Mouse (Mus musculus) CH12.LX (cell line): ENCODE data around the gene Cib2. TPM values are rescaled to one million over a fixed set of nuclear protein-coding genes. Genes with fewer than 3 reads are reported as not detected.
A peak's percentile ranks its signal among the peaks of the same experiment; 100 is the strongest.

Source experiments
- DNase-seq: peaks from one replicate; pipeline ENCODE4 v3.0.0-alpha.2; 2013; ENCODE audit errors: extremely low read depth
- H3K27ac ChIP-seq: 2 replicates; pipeline ENCODE4 v1.5.1; 2012; ENCODE audit warnings: low read depth, mild to moderate bottlenecking, control low read depth, moderate library complexity; ENCODE audit not compliant: insufficient read depth
- H3K27me3 ChIP-seq: replicated peaks from 2 replicates; pipeline ENCODE3; 2012; ENCODE audit warnings: inconsistent platforms
- H3K36me3 ChIP-seq, 2 experiments: replicated peaks in 1 of 2; 2 replicates each; pipeline versions ENCODE3 to v1.6.1; 2012; ENCODE audit warnings: inconsistent platforms in 1 of 2, low read length in 1 of 2, mild to moderate bottlenecking in 1 of 2, mixed read lengths in 1 of 2, moderate library complexity in 1 of 2; ENCODE audit not compliant: control insufficient read depth in 1 of 2, insufficient read depth in 1 of 2
- H3K4me1 ChIP-seq, 2 experiments: 2 replicates each; pipeline ENCODE4 v1.6.1; 2012; ENCODE audit warnings: inconsistent platforms in 1 of 2, moderate library complexity in 1 of 2; ENCODE audit not compliant: insufficient read depth in 2 of 2, control insufficient read depth in 1 of 2
- H3K4me2 ChIP-seq: 2 replicates; pipeline ENCODE4 v1.6.1; 2012; ENCODE audit warnings: low read depth, mild to moderate bottlenecking, control low read depth; ENCODE audit not compliant: poor library complexity, insufficient read depth, severe bottlenecking
- H3K4me3 ChIP-seq, 3 experiments: fragments of 150-350 bp in 1 of 3; sonication (generic) in 1 of 3; replicated peaks in 1 of 3; 2 replicates each; pipeline versions ENCODE3 to v1.5.1; 2011 to 2012; ENCODE audit warnings: low read depth in 2 of 3, low read length in 2 of 3, mild to moderate bottlenecking in 2 of 3, moderate library complexity in 2 of 3, control low read depth in 1 of 3, improper control_type of control experiment in 1 of 3, inconsistent platforms in 1 of 3, mixed read lengths in 1 of 3; ENCODE audit not compliant: poor library complexity in 1 of 3
- H3K79me2 ChIP-seq: replicated peaks from 2 replicates; pipeline ENCODE4 v1.6.1; 2012; ENCODE audit warnings: mild to moderate bottlenecking, moderate library complexity; ENCODE audit not compliant: control insufficient read depth, poor library complexity, insufficient read depth, severe bottlenecking; ENCODE audit errors: extremely low read depth
- H3K9ac ChIP-seq: 2 replicates; pipeline ENCODE4 v1.6.1; 2012; ENCODE audit warnings: low read depth, mild to moderate bottlenecking, control low read depth, moderate library complexity; ENCODE audit not compliant: insufficient read depth
- H3K9me3 ChIP-seq: replicated peaks from 2 replicates; pipeline ENCODE3; 2012; ENCODE audit warnings: low read length, inconsistent platforms, mixed read lengths
- BHLHE40 ChIP-seq: IDR thresholded peaks from 2 replicates; pipeline ENCODE4 v1.6.1; 2011; ENCODE audit warnings: mild to moderate bottlenecking, low read depth, low read length, improper control_type of control experiment
- CHD1 ChIP-seq: IDR thresholded peaks from 2 replicates; pipeline ENCODE4 v1.6.1; 2012; ENCODE audit warnings: low read depth, low read length, improper control_type of control experiment, inconsistent platforms
- E2F4 ChIP-seq: IDR thresholded peaks from 2 replicates; pipeline ENCODE4 v1.6.1; 2011; ENCODE audit warnings: low read depth, low read length, improper control_type of control experiment; ENCODE audit not compliant: insufficient replicate concordance
- ELF1 ChIP-seq: IDR thresholded peaks from 2 replicates; pipeline ENCODE4 v1.6.1; 2014; ENCODE audit warnings: low read depth, mild to moderate bottlenecking, inconsistent platforms, low read length, improper control_type of control experiment
- ETS1 ChIP-seq: conservative IDR thresholded peaks from 2 replicates; pipeline ENCODE4 v1.6.1; 2012; ENCODE audit warnings: low read depth, mild to moderate bottlenecking, inconsistent platforms, low read length, improper control_type of control experiment, moderate library complexity
- GABPA ChIP-seq: IDR thresholded peaks from 2 replicates; pipeline ENCODE4 v1.6.1; 2012; ENCODE audit warnings: low read depth, low read length, improper control_type of control experiment, inconsistent platforms; ENCODE audit not compliant: insufficient replicate concordance
- IRF4 ChIP-seq: IDR thresholded peaks from 2 replicates; pipeline ENCODE4 v1.6.1; 2014; ENCODE audit warnings: low read depth, mild to moderate bottlenecking, inconsistent platforms, low read length, improper control_type of control experiment
- JUND ChIP-seq: conservative IDR thresholded peaks from 2 replicates; pipeline ENCODE4 v1.6.1; 2011; ENCODE audit warnings: low read depth, low read length, improper control_type of control experiment
- MAFK ChIP-seq: IDR thresholded peaks from 2 replicates; pipeline ENCODE4 v1.6.1; 2011; ENCODE audit warnings: low read length, improper control_type of control experiment; ENCODE audit not compliant: insufficient replicate concordance
- MYC ChIP-seq: IDR thresholded peaks from 2 replicates; pipeline ENCODE4 v1.6.1; 2011; ENCODE audit warnings: low read depth, mild to moderate bottlenecking, improper control_type of control experiment, low read length
- POLR2AphosphoS2 ChIP-seq: IDR thresholded peaks from 2 replicates; pipeline ENCODE4 v1.6.1; 2011; ENCODE audit warnings: low read depth, low read length, improper control_type of control experiment
- TBP ChIP-seq: conservative IDR thresholded peaks from 2 replicates; pipeline ENCODE4 v1.6.1; 2011; ENCODE audit warnings: low read depth, low read length, improper control_type of control experiment
- USF1 ChIP-seq: IDR thresholded peaks from 2 replicates; pipeline ENCODE4 v1.6.1; 2014; ENCODE audit warnings: low read depth, mild to moderate bottlenecking, inconsistent platforms, low read length, improper control_type of control experiment
- ZC3H11A ChIP-seq: IDR thresholded peaks from 2 replicates; pipeline ENCODE4 v1.6.1; 2012; ENCODE audit warnings: low read depth, mild to moderate bottlenecking, inconsistent platforms, low read length, improper control_type of control experiment
- ZKSCAN1 ChIP-seq: IDR thresholded peaks from 2 replicates; pipeline ENCODE4 v1.6.1; 2012; ENCODE audit warnings: low read depth, inconsistent platforms, low read length, improper control_type of control experiment, borderline replicate concordance
- ZMIZ1 ChIP-seq: IDR thresholded peaks from 2 replicates; pipeline ENCODE4 v1.6.1; 2012; ENCODE audit warnings: low read depth, mild to moderate bottlenecking, inconsistent platforms, low read length, improper control_type of control experiment
- dilution Hi-C: fragments of 300-500 bp; cut with MboI; formaldehyde crosslinking; loops from 2 replicates; pipeline ENCODE4 v1.14.3; 2020; ENCODE audit warnings: low sequenced_read_pairs; ENCODE audit not compliant: extremely low pct_unique_long_range_greater_than_20kb, extremely low pct_ligation_motif_present
- in situ Hi-C: fragments of 300-500 bp; cut with MboI; formaldehyde crosslinking; loops from 3 replicates; pipeline ENCODE4 v1.14.3; 2019; ENCODE audit warnings: low sequenced_read_pairs, low pct_ligation_motif_present, low pct_unique_long_range_greater_than_20kb, mixed read lengths
- polyA plus RNA-seq: library from polyadenylated mRNA; unstranded; fragments of >175 nt; gene quantifications from 2 replicates; pipeline ENCODE4 v1.2.1, GENCODE M21; 2012; ENCODE audit warnings: low read depth; ENCODE audit not compliant: insufficient read length
- total RNA-seq, 2 experiments: library from RNA; depleted of rRNA; stranded (reverse); fragments of 300-350 nt in 1 of 2; fragments of >200 nt in 1 of 2; gene quantifications; 2 replicates each; pipeline ENCODE4 v1.2.3; 2012 to 2014

Cib2 gene
- total and polyA plus RNA-seq, 3 experiments, result 2.1 to 3.5 (median 3.4) TPM

GRCm38 (mm10) chr9:54540801-54541200, 19.2 kb downstream of the Cib2 start:
- no peaks in the 10 kb centered on the region for H3K9me3 ChIP-seq
- DNase-seq, result no peak
- H3K27ac ChIP-seq, result no peak overlapping the region
- dilution Hi-C loops (no loop called here), in situ Hi-C loops (no loop called here)
- no peak for TF ChIP-seq ETS1
- TF ChIP-seq E2F4, result no peak
- TF ChIP-seq ZMIZ1, result no peak
- TF ChIP-seq POLR2AphosphoS2, result no peak
- TF ChIP-seq ZC3H11A, result no peak
- TF ChIP-seq ELF1, result no peak
- no peak for TF ChIP-seq USF1
- no peak for TF ChIP-seq IRF4
- TF ChIP-seq JUND, result no peak
- no peak for TF ChIP-seq MYC
- TF ChIP-seq ZKSCAN1, result no peak
- peaks cover 37 to 97% of the 10 kb centered on the region in 2 experiments for H3K4me1 ChIP-seq
- no peaks in the 10 kb centered on the region for H3K36me3 ChIP-seq
- H3K4me2 ChIP-seq, result no peak overlapping the region
- H3K9ac ChIP-seq, result no peak overlapping the region
- no peaks in the 10 kb centered on the region for H3K79me2 ChIP-seq
- H3K27me3 ChIP-seq, result no peaks in the 10 kb centered on the region
- no peak overlapping the region for H3K4me3 ChIP-seq

DNA sequence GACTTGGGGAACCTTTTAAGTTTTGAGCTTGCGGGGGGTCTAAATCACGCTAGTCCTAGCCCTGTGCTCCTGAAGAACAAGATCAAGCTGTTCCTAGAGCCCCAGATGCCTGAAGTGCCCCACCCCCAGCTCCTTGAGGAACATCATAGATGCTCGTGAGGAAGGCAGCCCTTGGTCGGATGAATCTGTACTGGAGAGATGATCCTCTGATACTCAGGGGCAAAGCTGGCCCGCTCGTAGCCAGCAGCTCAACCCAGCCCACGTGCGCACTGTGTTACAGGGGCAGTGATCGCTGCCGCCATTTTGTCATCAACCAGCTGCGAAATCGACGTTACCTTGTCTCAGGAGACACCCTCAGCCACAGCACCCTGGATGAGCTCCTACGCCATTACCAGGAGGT, 21.3 kb downstream of the Cib2 start, which contains the start of gene Sh2d7:
TSS of gene Sh2d7 (plus strand) at position 301 of the 400 bp plus-strand sequence.
- no peak for DNase-seq
- in situ Hi-C loops, result no loop called here
- no peak for TF ChIP-seq IRF4
- TF ChIP-seq JUND, result no peak
- TF ChIP-seq CHD1, result no peak
- TF ChIP-seq MAFK, result no peak
- no peak for TF ChIP-seq ELF1
- no peak for TF ChIP-seq GABPA
- no peak for TF ChIP-seq BHLHE40
- no peak for TF ChIP-seq ETS1
- no peak for TF ChIP-seq TBP
- no peak for TF ChIP-seq E2F4
- TF ChIP-seq, all 38 proteins: peak for 0

More for the DNA sequence above, 21.3 kb downstream of the Cib2 start, which contains the start of gene Sh2d7:
- Histone ChIP-seq H3K4me3 (no peak within 1 kb of the TSS), H3K4me2 (no peak within 1 kb of the TSS), H3K9me3 (no peaks in the 10 kb centered on the region), H3K36me3 (no peaks in the 10 kb centered on the region), H3K27me3 (no peaks in the 10 kb centered on the region), H3K79me2 (no peaks in the 10 kb centered on the region), H3K27ac (0 out of 2 replicates have a peak within 1 kb of the TSS, but pooled peaks have one; percentile 21), H3K4me1 (peaks cover 29 to 97% of the 10 kb centered on the region in 2 experiments), H3K9ac (no peak within 1 kb of the TSS)
- dilution Hi-C loops, result no loop called here
